Mouse (Mus musculus) myocyte (in vitro differentiated cells): ENCODE data around the gene Fkrp.

Experiments
- CEBPB ChIP-seq: IDR thresholded peaks from 2 replicates; pipeline ENCODE4 v1.6.1; 2011; ENCODE audit warnings: mild to moderate bottlenecking, moderate library complexity; ENCODE audit not compliant: poor library complexity, insufficient read depth, severe bottlenecking
- MYOD1 ChIP-seq, 3 experiments: IDR thresholded peaks; one replicate each; pipeline ENCODE4 v1.6.1; 2011; ENCODE audit warnings: control low read depth in 2 of 3, low read depth in 2 of 3, mild to moderate bottlenecking in 2 of 3, moderate library complexity in 1 of 3; ENCODE audit not compliant: insufficient read length in 2 of 3, control insufficient read depth in 1 of 3
- POLR2A ChIP-seq: IDR thresholded peaks from one replicate; pipeline ENCODE4 v1.6.1; 2011; ENCODE audit warnings: low read depth, mild to moderate bottlenecking, control low read depth, moderate library complexity; ENCODE audit not compliant: insufficient read length
- TCF3 ChIP-seq: IDR thresholded peaks from one replicate; pipeline ENCODE4 v1.6.1; 2011; ENCODE audit warnings: low read depth, control low read depth; ENCODE audit not compliant: insufficient read length

DNA sequence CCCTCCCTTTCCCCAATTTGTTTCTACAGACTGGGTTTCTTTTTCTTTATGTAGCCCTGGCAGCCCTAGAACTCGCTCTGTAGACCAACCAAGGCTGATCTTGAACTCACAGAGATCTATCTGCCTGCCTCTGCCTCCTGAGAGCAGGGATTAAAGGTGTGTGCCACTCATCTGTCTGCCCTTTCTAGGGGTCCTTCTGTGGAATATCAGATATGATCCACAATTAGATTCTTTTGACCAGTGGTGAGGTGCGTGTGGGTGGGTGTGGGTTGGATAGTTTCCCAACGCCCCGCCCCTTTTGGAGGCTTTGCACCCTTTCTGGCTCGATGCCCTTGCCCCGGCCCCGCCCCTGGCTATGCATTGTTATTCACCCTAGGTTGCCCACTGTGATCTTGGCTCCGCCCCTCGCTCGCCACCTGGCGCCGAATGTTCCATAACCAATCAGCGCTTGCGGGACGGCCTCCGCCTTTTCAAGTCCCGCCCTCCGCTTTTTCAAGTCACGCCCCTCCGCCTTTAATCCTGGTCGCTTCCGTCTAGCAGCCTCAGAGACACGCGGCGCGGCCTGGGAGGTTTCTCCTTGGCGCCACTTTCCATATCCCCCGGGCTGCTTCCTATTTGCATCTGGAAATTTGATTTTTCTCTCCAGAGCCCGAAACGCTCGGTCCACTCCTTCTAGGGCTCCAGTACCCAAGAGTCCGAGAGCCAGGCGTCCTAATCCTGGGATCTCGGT is 35.5 kb downstream of the Fkrp start, which contains the start of gene Slc1a5:
- TF ChIP-seq MYOD1 (IDR thresholded peaks at IDR 0.05; ENCODE audit: control insufficient read depth in 1 of 3, insufficient read length in 2 of 3, low read depth in 2 of 3) (peak in 1 of 3 experiments; percentile 40), CEBPB (no peak), POLR2A (peak; percentile 83), TCF3 (no peak)
